Mouse (Mus musculus): ENCODE results near the gene Btbd8. TPM values are rescaled to one million over a fixed set of nuclear protein-coding genes. Genes with fewer than 3 reads are reported as not detected.

Gene Btbd8
- total RNA-seq, 2 experiments from 2014 or later, result 6.3 to 6.8 TPM

- no peak for DNase-seq
These were observed 12.5 kb downstream of the Btbd8 start for GRCm38 (mm10) chr5:107450299-107450698.

DNA sequence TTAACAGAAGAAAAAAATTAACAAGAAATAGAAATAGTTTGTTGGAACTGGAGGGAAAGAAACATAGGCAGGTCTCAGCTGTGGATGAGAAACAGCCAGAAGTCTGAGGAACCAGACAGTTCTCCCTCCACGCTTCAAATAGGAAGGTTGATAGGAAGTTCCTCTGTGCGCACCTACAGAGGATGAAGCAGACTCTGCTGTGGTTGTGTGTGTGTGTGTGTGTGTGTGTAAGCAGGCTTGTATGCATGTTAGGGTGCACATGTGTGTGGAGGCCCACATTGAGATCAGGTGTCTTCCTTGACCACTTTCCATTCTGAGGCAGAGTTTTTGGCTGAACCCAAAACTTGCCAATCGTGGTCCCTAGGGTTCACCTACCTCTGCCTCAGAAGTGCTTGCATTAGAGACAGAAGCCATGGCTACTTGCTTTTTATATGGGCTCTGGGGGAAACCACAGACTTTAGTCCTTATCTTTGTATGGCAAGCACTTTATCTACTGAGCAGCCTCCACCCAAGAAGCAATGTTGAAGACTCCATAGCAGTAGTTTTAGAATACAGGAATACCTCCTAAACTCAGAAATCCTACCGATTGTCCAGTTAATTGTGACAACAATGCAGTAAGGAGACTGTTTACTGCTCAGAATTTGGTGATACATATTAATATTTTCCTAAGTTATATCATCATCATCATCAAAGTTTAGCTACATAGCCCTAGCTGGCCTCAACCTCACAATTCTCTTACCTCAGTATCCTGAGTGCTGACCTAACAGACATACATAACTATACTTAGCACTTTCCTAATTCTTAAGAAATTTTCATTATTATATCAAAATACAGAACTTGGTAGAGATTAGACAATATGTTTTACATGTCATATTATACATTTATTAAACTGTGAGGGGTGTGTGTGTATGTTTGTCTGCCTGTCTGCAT, 24.6 kb downstream of the Btbd8 start:
- DNase-seq, result no peak

GRCm38 (mm10) chr5:107466501-107466900, 28.7 kb downstream of the Btbd8 start:
- no peak for DNase-seq

GRCm38 (mm10) chr5:107467098-107467497, 29.3 kb downstream of the Btbd8 start:
- DNase-seq, result no peak

DNA sequence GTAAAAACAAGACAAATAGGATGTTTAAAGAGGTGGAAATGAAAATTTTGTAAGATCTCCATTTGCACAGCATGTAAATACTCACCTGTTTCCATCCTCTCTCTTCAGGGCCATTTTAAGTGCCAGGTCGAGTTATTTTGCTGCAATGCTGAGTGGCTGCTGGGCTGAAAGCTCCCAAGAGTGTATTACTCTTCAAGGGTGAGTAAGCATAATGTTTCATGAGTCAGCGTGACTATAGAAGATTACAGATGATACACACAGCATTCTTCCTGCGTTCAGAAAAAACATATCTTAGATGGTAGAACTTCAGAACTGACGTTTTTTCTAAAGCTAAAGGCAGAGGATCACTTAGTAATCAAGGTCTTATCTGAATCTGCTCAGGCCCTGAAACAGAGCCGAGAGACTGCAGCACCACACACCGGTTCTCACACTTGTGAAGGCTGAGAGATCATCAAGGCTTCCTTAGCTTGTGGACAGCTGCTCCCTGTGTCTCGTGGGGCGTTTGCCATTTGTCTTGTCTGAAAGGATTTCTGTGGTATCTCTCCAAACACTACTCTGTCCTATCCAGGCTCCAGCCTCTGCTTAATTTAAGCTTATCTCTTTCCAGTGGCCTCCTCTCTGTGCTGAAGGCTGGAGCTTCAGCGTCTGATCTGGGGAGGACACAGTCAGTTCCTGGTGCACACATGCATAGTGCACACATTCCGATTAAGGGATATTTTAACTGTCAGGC, 33.0 kb downstream of the Btbd8 start:
- DNase-seq, result no peak

DNA sequence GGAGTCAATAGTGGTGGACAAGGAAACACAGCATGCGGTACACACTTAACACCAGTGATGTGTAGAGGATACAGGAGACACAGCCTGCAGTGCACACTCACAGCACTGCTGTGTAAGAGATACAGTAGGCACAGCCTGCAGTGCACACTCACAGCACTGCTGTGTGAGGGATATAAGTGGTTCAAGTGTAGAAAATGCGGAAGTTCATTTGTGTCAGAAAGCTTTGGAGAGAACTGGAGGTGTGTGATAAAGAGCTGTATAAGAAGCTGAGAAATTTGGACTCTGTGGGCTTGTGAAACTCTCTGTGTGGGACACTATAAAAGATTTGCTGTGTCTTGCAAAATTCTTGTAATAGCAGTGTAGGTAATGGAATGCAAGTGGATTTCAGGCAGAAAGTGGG, 42.4 kb downstream of the Btbd8 start:
- DNase-seq, result no peak

GRCm38 (mm10) chr5:107488996-107489395, 51.2 kb downstream of the Btbd8 start:
- no peak for DNase-seq

DNA sequence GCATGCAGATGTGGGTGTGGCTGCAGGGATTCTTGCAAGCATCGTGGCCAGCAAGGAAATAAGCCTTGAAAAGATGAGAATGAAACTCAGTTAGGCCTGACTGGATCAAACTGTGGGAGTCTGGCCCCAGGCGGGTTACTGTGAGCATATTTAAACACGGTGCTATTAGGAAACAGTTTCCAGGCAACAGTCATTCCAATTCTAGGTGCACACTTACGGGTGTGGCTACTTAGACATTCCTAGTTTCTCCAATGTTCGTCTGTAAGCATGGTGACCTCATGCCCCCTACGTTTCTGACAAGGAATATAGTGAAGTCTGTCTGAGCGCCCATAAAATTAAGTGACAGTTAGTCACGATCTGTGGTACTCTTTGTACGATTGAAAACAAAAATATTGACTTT, 53.2 kb downstream of the Btbd8 start:
- no peak for DNase-seq

DNA sequence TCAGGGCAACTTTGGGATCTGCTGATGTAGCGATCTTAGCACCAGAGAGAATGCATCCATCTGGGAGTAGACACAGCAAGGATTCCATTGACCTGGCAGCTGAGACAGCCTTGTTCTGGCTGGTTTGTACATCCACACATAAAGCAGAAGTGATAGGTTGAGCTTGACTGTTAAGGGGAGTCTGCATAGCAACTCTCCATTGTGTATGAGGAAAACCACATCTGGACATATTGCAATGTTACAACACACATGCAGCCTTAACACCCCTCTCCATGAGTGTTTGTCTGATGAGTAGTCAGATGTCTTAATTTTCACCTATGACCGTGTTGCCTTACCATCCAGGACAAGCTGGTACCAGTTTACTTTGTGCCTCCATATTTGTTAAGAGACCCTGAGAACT, 54.7 kb downstream of the Btbd8 start:
- no peak for DNase-seq

DNA sequence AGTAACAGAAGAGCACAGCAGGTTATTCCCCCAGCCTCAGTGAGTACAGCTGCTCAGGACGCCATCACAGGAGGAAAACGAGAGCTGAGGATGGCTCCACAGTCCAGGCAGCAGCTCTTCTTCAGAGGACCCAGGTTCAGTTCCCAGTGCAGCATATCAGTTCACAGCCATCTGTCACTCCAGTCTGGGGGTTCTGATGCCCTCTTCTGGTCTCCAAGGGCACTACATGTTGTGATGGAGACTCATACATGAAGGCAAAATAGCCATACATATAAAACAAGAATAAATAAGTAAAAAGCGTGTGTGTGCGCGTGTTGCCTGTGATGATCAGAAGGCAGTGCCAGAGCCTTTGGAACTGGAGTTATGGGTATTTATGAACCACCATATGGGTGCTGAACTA, 57.0 kb downstream of the Btbd8 start:
- DNase-seq, result no peak

GRCm38 (mm10) chr5:107496047-107496446, 58.2 kb downstream of the Btbd8 start:
- no peak for DNase-seq

DNA sequence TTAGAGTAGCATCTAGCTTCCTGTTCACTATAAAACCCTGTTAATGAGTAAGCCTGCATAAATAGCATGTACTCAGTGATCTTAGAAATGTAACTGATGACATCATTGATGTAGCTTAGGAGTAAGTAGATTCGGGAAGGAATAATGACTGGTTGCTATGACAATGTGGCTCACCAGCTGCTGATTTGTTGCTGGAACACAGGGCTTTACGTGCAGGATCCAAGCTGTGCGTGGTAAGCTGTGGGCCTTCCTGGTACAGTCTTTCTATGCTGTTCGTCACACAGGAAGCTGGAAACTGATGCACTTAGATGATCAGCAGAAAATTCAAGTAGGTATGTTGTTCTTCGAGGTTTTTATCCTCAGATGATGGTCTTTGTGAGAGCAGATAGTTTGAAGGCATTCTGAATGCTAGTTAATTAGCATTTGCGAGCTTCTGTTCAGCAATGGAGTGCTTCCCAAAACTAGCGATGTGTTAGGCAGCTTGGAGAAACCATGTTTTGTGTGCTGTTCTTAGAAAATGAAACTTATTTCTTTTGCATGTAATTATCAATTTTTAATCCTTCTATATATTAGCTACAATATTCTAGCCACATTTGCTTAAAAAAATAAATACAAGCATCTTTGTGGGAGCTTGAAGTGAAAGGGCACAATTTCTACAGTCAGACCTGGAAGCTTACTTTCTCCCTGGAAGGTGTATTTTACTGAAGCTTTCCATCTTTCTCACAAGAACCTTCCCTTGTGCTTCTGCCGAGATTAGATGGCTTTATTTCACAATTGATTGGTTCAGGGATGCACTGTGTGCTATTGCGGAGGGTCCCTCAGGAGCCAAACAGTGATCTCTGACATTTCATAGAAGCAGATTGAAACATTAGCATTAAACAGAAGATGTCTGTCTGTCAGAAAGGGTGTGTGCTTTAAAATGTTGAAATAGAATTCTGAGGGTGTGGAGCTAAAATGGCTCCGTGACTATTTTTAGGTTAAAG, 60.0 kb downstream of the Btbd8 start:
- no peak for DNase-seq

DNA sequence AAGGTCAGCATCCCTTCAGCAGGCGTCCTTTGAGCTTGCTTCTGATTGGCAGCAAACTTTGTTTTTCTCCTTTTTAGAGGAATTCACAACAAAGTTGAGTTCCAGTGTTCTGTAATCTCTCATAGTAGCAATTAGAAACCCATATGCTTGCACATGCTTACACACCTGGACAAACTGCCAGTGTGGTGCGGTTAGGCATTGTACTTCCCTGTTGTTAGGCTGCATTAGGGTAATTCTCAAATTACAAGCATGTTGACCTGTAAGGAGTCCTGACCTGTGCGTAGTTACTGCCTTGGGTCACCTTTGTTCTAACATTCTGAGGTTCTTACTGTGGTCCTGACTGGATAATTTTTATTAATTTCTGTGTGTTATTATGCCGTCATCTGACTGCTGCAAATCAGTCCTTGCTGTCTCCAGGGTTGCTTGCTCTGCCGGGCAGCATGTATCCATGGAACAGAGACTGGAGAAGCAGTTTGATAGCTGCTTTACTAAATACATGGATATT, 61.1 kb downstream of the Btbd8 start:
- DNase-seq, result no peak

- no peak for DNase-seq
These were observed 62.2 kb downstream of the Btbd8 start for GRCm38 (mm10) chr5:107499891-107500535.

GRCm38 (mm10) chr5:107500741-107501140, 62.9 kb downstream of the Btbd8 start:
- no peak for DNase-seq

DNA sequence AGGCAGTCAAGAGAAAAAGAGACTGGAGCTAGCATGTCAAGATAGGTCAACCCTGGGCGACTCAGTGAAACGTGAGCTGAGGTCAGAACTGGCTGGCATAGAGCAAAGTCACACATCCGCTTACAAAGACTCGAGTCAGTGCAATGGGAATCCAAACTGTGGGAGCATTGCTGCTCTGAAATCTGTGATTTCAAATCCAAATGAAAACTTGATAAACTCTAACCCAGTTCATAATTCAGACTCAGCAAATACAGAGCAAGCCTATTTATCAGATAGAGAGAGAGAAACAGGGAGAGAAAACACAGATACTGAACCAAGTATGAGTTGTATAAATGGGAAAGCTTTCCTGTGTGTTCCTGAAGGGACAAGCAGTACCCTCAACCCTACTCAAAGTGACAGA, 69.5 kb downstream of the Btbd8 start, which contains the start of gene Gm42669:
Gene Gm42669 (plus strand): TSS at position 301 of the 400 bp plus-strand sequence.
- no peak for DNase-seq

DNA sequence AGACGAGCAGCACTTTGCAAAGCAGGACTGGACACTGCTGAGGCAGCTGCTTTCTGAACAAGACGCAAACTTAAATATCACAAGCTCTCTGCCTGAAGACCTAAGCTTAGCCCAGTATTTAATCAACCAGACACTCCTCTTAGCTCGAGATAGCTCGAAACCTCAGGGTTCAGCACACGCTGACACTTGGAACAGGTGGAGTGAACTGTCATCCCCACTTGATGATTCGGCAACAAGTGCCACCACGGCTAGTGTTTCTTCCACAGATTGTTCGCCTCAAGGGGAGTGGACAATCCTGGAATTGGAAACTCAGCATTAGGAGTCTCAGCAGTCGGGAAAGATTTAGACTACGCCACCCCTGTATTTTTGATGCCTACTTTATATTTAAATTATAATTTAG, 72.7 kb downstream of the Btbd8 start:
- DNase-seq, result no peak

GRCm38 (mm10) chr5:107511326-107511725, 73.5 kb downstream of the Btbd8 start:
- no peak for DNase-seq

- peak; percentile 50 for DNase-seq
These were observed 75.8 kb downstream of the Btbd8 start for GRCm38 (mm10) chr5:107513583-107513982.

- DNase-seq, result no peak
These were observed 77.7 kb downstream of the Btbd8 start for GRCm38 (mm10) chr5:107515453-107515852.

GRCm38 (mm10) chr5:107516087-107516486, 78.3 kb downstream of the Btbd8 start:
- DNase-seq, result no peak

DNA sequence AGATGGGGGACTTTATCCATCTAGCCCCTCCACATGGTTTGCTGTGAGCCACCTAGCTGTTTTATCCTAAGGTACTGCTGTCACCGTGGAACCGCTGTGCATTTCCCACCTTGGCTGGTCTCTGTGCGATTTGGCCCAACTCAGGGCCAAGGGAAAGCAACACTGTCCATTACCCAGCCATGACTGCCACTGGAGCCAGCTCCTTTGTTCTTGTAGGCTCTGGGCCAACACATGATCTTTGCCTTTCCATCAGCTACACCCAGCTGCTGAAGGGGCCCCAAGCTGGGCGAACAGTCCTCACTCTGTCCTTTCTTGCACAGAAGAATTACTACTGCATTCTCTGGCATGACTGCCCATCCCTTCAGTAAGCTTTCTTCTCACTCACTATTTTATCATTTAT, 80.8 kb downstream of the Btbd8 start:
- no peak for DNase-seq

Measured in heart, postnatal 4 days (tissue).